Mouse (Mus musculus) hindbrain, embryonic 14.5 days (tissue): ENCODE data around the gene Mthfsd. TPM values are rescaled to one million over a fixed set of nuclear protein-coding genes. Genes with fewer than 3 reads are reported as not detected.

Experiments used
- ATAC-seq: fragments of 200-750 bp; cut with Nextera tagmentation; 2 replicates; pipeline ENCODE4 v1.8.0; 2017; ENCODE audit warnings: moderate number of reproducible peaks, mild to moderate bottlenecking, moderate TSS enrichment, moderate library complexity; ENCODE audit not compliant: low FRiP score
- DNase-seq: peaks from one replicate; pipeline ENCODE4 v3.0.0-alpha.2; 2015; ENCODE audit warnings: low spot score
- H3K27ac ChIP-seq: fragments of 300-500 bp; sonication (generic); 2 replicates; pipeline ENCODE4 v1.5.1; 2014; ENCODE audit warnings: mild to moderate bottlenecking, moderate library complexity
- H3K27me3 ChIP-seq: fragments of 300-500 bp; sonication (generic); 2 replicates; pipeline ENCODE4 v1.6.1; 2014; ENCODE audit warnings: mild to moderate bottlenecking, low read length, mixed read lengths; ENCODE audit not compliant: control insufficient read depth, insufficient read depth
- H3K36me3 ChIP-seq: fragments of 300-500 bp; sonication (generic); replicated peaks from 2 replicates; pipeline ENCODE4 v1.6.1; 2014; ENCODE audit not compliant: control insufficient read depth, insufficient read depth
- H3K4me1 ChIP-seq: fragments of 300-500 bp; sonication (generic); replicated peaks from 2 replicates; pipeline ENCODE4 v1.6.1; 2014; ENCODE audit warnings: antibody characterized with exemption, low read length, mixed read lengths; ENCODE audit not compliant: control insufficient read depth, insufficient read depth
- H3K4me2 ChIP-seq: fragments of 300-500 bp; sonication (generic); replicated peaks from 2 replicates; pipeline ENCODE4 v1.6.1; 2014; ENCODE audit warnings: mild to moderate bottlenecking, moderate library complexity
- H3K4me3 ChIP-seq: fragments of 300-500 bp; sonication (generic); replicated peaks from 2 replicates; pipeline ENCODE4 v1.5.1; 2014; ENCODE audit warnings: mild to moderate bottlenecking, low read length
- H3K9ac ChIP-seq: fragments of 300-500 bp; sonication (generic); 2 replicates; pipeline ENCODE4 v1.6.1; 2014
- H3K9me3 ChIP-seq: fragments of 300-500 bp; sonication (generic); 2 replicates; pipeline ENCODE4 v1.6.1; 2016; ENCODE audit warnings: low read length; ENCODE audit not compliant: control insufficient read depth
- WGBS: fragments of 180-500 bp; shearing (Covaris S2); extraction: QIAGEN DNeasy Blood & Tissue Kit; methylation state at CpG from one replicate; pipeline ENCODE4 v1.1.7; 2014; 5-methylcytosine and 5-hydroxymethylcytosine counted together
- polyA plus RNA-seq: library from polyadenylated mRNA; unstranded; fragments of >200 nt; fragmentation: Nextera tagmentation; extraction: Ambion mirVana; gene quantifications from 2 replicates; pipeline ENCODE4 v1.2.1, GENCODE M21; 2014

Gene Mthfsd
- polyA plus RNA-seq, 1 experiment from 2014 or later = 45.6 TPM

- no peak overlapping the region; the same call in 1 of the 2 replicates for H3K9ac ChIP-seq
- WGBS = 0% methylated on average over 28 of the region's 28 CpGs
- no peaks in the 10 kb centered on the region for H3K4me1 ChIP-seq
- ATAC-seq = no peak
- H3K4me2 ChIP-seq = peak overlapping the region; percentile 53; the same call in 1 of the 2 replicates
- DNase-seq = no peak
- H3K9me3 ChIP-seq = no peaks in the 10 kb centered on the region
- no peak overlapping the region for H3K27ac ChIP-seq
- H3K36me3 ChIP-seq = no peaks in the 10 kb centered on the region
- peak overlapping the region; percentile 28 for H3K4me3 ChIP-seq
- H3K27me3 ChIP-seq = peaks cover 97% of the 10 kb centered on the region
Measured at GRCm38 (mm10) chr8:121117906-121118305, 9.7 kb upstream of the Mthfsd start.

GRCm38 (mm10) chr8:121117186-121117651 lies 9.0 kb upstream of the Mthfsd start:
- Histone ChIP-seq H3K27ac (no peak overlapping the region), H3K4me2 (peak overlapping the region; percentile 53), H3K27me3 (peaks cover 97% of the 10 kb centered on the region), H3K36me3 (no peaks in the 10 kb centered on the region), H3K4me3 (peak overlapping the region; percentile 28), H3K4me1 (no peaks in the 10 kb centered on the region), H3K9ac (peak overlapping the region; percentile 5; the same call in 1 of the 2 replicates), H3K9me3 (no peaks in the 10 kb centered on the region)
- WGBS = 1% methylated on average over 56 of the region's 62 CpGs
- DNase-seq = no peak
- no peak for ATAC-seq

GRCm38 (mm10) chr8:121116591-121117185 lies 8.5 kb upstream of the Mthfsd start:
- ATAC-seq (no peak), DNase-seq (no peak)
- H3K27ac ChIP-seq = no peak overlapping the region
- no peaks in the 10 kb centered on the region for H3K4me1 ChIP-seq
- H3K9ac ChIP-seq = peak overlapping the region; percentile 41; the same call in 1 of the 2 replicates
- WGBS = under 1% methylated on average over 55 of the region's 55 CpGs
- peak overlapping the region; percentile 53 for H3K4me2 ChIP-seq
- H3K9me3 ChIP-seq = no peaks in the 10 kb centered on the region
- H3K36me3 ChIP-seq = no peaks in the 10 kb centered on the region
- peak overlapping the region; percentile 28 for H3K4me3 ChIP-seq
- H3K27me3 ChIP-seq = peaks cover 93% of the 10 kb centered on the region

- H3K4me1 ChIP-seq = no peaks in the 10 kb centered on the region
- H3K27ac ChIP-seq = no peak within 1 kb of the TSS; the same call in 1 of the 2 replicates
- peaks cover 85% of the 10 kb centered on the region for H3K27me3 ChIP-seq
- no peaks in the 10 kb centered on the region for H3K9me3 ChIP-seq
- no peaks in the 10 kb centered on the region for H3K36me3 ChIP-seq
- peak; percentile 80 for DNase-seq
- peak within 1 kb of the TSS; percentile 41; the same call in 1 of the 2 replicates for H3K9ac ChIP-seq
- peak within 1 kb of the TSS; percentile 28 for H3K4me3 ChIP-seq
- whole genome bisulfite sequencing = under 1% methylated on average over 25 of the region's 25 CpGs
- H3K4me2 ChIP-seq = peak within 1 kb of the TSS; percentile 53
- ATAC-seq = no peak
Measured at GRCm38 (mm10) chr8:121115948-121116347, 7.8 kb upstream of the Mthfsd start, which contains the start of gene Foxc2. Gene Foxc2 (plus strand): TSS chr8:121116171.

GRCm38 (mm10) chr8:121115136-121115535 lies 6.9 kb upstream of the Mthfsd start:
- DNase-seq (no peak), ATAC-seq (no peak)
- H3K9ac ChIP-seq = no peak overlapping the region
- no peak overlapping the region for H3K4me3 ChIP-seq
- no peaks in the 10 kb centered on the region for H3K9me3 ChIP-seq
- WGBS = 1% methylated on average over 25 of the region's 25 CpGs
- no peaks in the 10 kb centered on the region for H3K36me3 ChIP-seq
- no peaks in the 10 kb centered on the region for H3K4me1 ChIP-seq
- H3K4me2 ChIP-seq = peak overlapping the region; percentile 26
- peaks cover 77% of the 10 kb centered on the region for H3K27me3 ChIP-seq
- H3K27ac ChIP-seq = no peak overlapping the region; the same call in 1 of the 2 replicates

GRCm38 (mm10) chr8:121113261-121113660 lies 5.1 kb upstream of the Mthfsd start:
- Histone ChIP-seq H3K9ac (no peak overlapping the region), H3K4me3 (no peak overlapping the region), H3K27me3 (peaks cover 59% of the 10 kb centered on the region), H3K27ac (no peak overlapping the region), H3K4me2 (no peak overlapping the region), H3K4me1 (no peaks in the 10 kb centered on the region), H3K9me3 (no peaks in the 10 kb centered on the region), H3K36me3 (no peaks in the 10 kb centered on the region)
- WGBS = under 1% methylated on average over 21 of the region's 21 CpGs
- ATAC-seq (0 out of 2 replicates have a peak, but pooled peaks have one; percentile 13), DNase-seq (peak; percentile 98)

- peaks cover 39% of the 10 kb centered on the region for H3K27me3 ChIP-seq
- 52% methylated on average over 7 of the region's 7 CpGs for WGBS
Measured at GRCm38 (mm10) chr8:121111145-121111907, 3.1 kb upstream of the Mthfsd start.

GRCm38 (mm10) chr8:121108657-121109056 lies 465 bp upstream of the Mthfsd start:
- Histone ChIP-seq H3K27ac (peak overlapping the region; percentile 85; the same call in 1 of the 2 replicates), H3K4me3 (peak overlapping the region; percentile 88), H3K9ac (peak overlapping the region; percentile 91), H3K4me1 (peaks cover 11% of the 10 kb centered on the region), H3K4me2 (peak overlapping the region; percentile 89), H3K27me3 (peaks cover 13% of the 10 kb centered on the region), H3K9me3 (no peaks in the 10 kb centered on the region), H3K36me3 (peaks cover 17% of the 10 kb centered on the region)
- 11% methylated on average over 5 of the region's 5 CpGs for WGBS
- ATAC-seq = no peak
- DNase-seq = no peak

More at GRCm38 (mm10) chr8:121111145-121111907, 3.1 kb upstream of the Mthfsd start:
- ATAC-seq (no peak), DNase-seq (no peak)
- Histone ChIP-seq H3K4me2 (no peak overlapping the region), H3K4me3 (no peak overlapping the region), H3K9me3 (no peaks in the 10 kb centered on the region), H3K4me1 (peaks cover 11% of the 10 kb centered on the region), H3K27ac (no peak overlapping the region), H3K9ac (no peak overlapping the region), H3K36me3 (no peaks in the 10 kb centered on the region)
